Mouse (Mus musculus): ENCODE results near the gene Fam206a.

Gene Fam206a

DNA sequence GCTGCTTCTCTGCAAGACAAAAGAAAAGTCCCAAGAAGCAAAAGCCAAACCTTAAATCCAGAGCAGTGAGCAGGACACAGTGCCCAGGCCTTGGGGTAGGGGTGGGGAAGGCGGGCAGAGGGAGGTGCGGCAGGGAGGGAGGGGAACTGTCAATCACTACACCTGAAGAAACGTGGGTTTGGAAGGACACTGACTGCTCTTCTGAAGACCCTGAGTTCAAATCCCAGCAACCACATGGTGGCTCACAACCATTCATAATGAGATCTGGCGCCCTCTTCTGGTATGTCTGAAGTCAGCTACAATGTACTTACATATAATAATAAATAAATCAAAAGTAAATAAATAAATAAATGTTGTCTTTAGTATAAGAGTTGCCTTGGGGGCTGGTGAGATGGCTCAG is 42.8 kb downstream of the Fam206a start:
- DNase-seq (ENCODE audit: low spot score), result no peak

- DNase-seq (ENCODE audit: low spot score), result no peak
These were observed 43.9 kb downstream of the Fam206a start for GRCm38 (mm10) chr4:56845896-56846533.

DNA sequence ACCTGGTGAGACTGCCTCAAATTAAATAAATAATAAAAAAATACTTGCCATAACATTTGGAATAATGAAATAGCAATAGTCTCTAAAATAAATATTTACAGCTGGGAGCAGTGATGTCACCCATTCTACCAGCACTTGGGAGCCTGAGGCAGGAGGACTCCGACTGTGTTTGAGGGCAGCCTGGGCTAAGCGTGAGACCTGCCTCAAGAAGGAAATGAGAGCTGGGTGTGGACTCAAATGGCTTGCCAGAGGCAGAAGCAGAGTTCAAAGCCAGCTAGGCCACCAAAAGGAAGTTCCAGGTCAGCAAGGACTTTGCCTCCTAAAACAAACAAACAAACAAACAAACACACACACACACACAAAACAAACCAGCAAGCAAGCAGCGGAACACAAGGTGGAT is 45.3 kb downstream of the Fam206a start:
- no peak for DNase-seq (ENCODE audit: low spot score)

GRCm38 (mm10) chr4:56848044-56848443 is 45.9 kb downstream of the Fam206a start:
- no peak for DNase-seq (ENCODE audit: low spot score)

GRCm38 (mm10) chr4:56850724-56851123 is 48.6 kb downstream of the Fam206a start:
- no peak for DNase-seq (ENCODE audit: low spot score)

GRCm38 (mm10) chr4:56855935-56856334 is 53.8 kb downstream of the Fam206a start:
- DNase-seq (ENCODE audit: low spot score), result no peak

GRCm38 (mm10) chr4:56856371-56856949 is 54.3 kb downstream of the Fam206a start:
- no peak for DNase-seq (ENCODE audit: low spot score)

- no peak for DNase-seq (ENCODE audit: low spot score)
These were observed 56.6 kb downstream of the Fam206a start for GRCm38 (mm10) chr4:56858733-56859132.

Measured in c-Kit-positive CD71-positive TER-119-positive erythroid progenitor cells, embryonic 14.5 days (primary cell).